Mouse (Mus musculus) kidney, adult 11 months (tissue): ENCODE results near the gene Zfp553.
A peak's percentile ranks its signal among the peaks of the same experiment; 100 is the strongest.
"Not testable (repeated sequence)": the region's sequence is repeated elsewhere in the genome, so short reads cannot be mapped to it uniquely, and the experiment has no call there.

Source experiments
- DNase-seq: peaks from one replicate; pipeline ENCODE4 v3.0.0; 2022

Zfp553 gene

GRCm38 (mm10) chr7:127243361-127243867, 10.6 kb downstream of the Zfp553 start:
- DNase-seq = no peak

- peak; percentile 97 for DNase-seq
These were observed 11.2 kb downstream of the Zfp553 start, which contains the start of gene Zfp771 for GRCm38 (mm10) chr7:127243870-127244657. Gene Zfp771 (plus strand): TSS chr7:127244274.

GRCm38 (mm10) chr7:127244658-127245510, 12.0 kb downstream of the Zfp553 start:
- no peak for DNase-seq

GRCm38 (mm10) chr7:127250511-127250910, 17.6 kb downstream of the Zfp553 start:
- DNase-seq = not testable (repeated sequence)

GRCm38 (mm10) chr7:127252414-127252813, 19.6 kb downstream of the Zfp553 start:
- no peak for DNase-seq

- DNase-seq = no peak
These were observed 20.5 kb downstream of the Zfp553 start for GRCm38 (mm10) chr7:127253341-127253740.

GRCm38 (mm10) chr7:127253821-127254769, 21.2 kb downstream of the Zfp553 start:
- DNase-seq = peak; percentile 92

GRCm38 (mm10) chr7:127255008-127255407, 22.1 kb downstream of the Zfp553 start:
- no peak for DNase-seq

- DNase-seq = no peak
These were observed 23.1 kb downstream of the Zfp553 start for GRCm38 (mm10) chr7:127255965-127256364.

- no peak for DNase-seq
These were observed 23.7 kb downstream of the Zfp553 start for GRCm38 (mm10) chr7:127256518-127256917.

- no peak for DNase-seq
These were observed 26.5 kb downstream of the Zfp553 start for GRCm38 (mm10) chr7:127259186-127259905.

GRCm38 (mm10) chr7:127260309-127261111, 27.6 kb downstream of the Zfp553 start, which contains the start of gene Dctpp1:
Gene Dctpp1 (minus strand): TSS chr7:127260709.
- peak; percentile 99 for DNase-seq

- DNase-seq = no peak
These were observed 29.5 kb downstream of the Zfp553 start for GRCm38 (mm10) chr7:127262218-127262961.

- DNase-seq = no peak
These were observed 30.7 kb downstream of the Zfp553 start for GRCm38 (mm10) chr7:127263526-127263925.

GRCm38 (mm10) chr7:127270256-127270655, 37.4 kb downstream of the Zfp553 start:
- DNase-seq = no peak

- no peak for DNase-seq
These were observed 37.8 kb downstream of the Zfp553 start for GRCm38 (mm10) chr7:127270666-127271065.

GRCm38 (mm10) chr7:127271093-127271492, 38.2 kb downstream of the Zfp553 start:
- no peak for DNase-seq

GRCm38 (mm10) chr7:127272566-127272965, 39.7 kb downstream of the Zfp553 start:
- no peak for DNase-seq

GRCm38 (mm10) chr7:127273118-127273923, 40.5 kb downstream of the Zfp553 start:
- DNase-seq = no peak
